Mouse (Mus musculus): ENCODE measurements at regions not wholly inside any gene's neighbourhood (a gene's known extent, or its start where the extent isn't known, plus 50 kb on each side); places are given as distances from the start of the nearest gene placed in this dataset.
"Not testable (repeated sequence)": the region's sequence is repeated elsewhere in the genome, so short reads cannot be mapped to it uniquely, and the experiment has no call there.

DNA sequence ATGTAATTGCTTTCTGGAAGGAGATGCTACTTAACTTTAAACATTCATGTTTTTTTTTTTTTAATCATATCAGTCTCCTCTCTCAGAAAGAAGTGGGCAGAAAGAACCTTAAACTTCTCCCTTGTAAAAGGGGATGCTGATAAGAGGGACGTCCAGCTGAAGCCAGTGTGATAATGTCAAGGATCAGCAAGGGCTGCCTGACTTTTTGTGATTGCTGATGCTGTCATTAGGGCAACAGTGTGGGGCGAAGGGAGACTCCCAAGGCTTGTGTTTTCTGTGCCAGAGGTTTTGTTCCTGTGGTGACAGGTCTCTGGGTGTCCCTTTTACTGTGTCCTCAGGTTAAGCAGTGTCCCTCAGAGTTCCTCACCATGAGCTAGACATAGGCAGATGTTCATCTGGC is 61.8 kb upstream of the Prkar2b start:
- DNase-seq: peak; percentile 67

- not testable (repeated sequence) for DNase-seq
These were observed 60.9 kb upstream of the Prkar2b start for GRCm38 (mm10) chr12:32122007-32122406.

DNA sequence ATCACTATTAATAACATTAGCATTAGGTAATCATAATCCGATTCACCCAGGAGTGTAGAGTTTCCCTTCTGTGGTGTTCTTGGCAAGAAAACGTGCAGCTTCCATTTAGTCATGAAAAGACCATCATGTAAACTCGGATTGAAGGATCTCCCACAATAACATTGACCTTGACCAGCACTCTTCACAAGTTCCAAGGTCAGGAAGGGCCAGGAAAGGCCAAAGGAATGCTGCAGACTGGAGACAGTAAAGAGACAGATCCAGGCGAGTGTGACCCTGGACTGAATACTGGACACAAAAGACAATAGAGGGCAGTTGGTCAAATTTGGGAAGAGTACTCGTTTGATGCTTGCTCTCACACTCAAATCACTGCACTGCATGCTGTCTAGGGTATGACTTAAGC is 51.6 kb upstream of the Prkar2b start:
- peak; percentile 49 for DNase-seq

DNA sequence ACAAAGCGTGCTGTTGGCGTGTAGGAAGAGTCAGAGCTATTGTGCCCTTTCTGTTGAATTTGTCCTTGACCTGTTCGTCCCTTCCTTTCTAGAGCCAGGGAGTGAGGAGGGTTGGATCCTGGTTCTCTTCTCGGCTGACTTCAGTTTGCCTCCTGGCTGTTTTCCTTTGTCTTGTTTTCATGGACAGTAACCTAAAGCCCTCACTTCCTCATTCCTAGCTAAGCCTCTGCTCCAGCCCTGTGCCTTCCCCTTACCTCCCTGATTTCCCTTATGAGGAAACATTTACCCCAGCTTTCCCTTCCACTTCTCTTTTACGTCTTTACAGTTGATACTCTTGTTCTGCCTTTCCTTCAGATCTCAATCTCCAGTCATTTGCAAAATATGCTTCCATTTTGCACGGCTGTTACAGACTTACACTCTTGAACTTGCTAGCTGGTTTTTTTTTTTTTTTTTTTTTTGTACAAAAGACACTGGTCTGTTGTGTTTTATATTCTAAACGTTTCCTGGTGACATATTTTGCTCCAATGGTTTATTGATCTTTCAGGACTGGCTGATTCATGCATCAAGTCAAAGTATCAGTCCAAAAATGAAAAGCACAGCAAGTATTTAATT is 50.5 kb upstream of the Prkar2b start:
- no peak for DNase-seq

GRCm38 (mm10) chr12:32110903-32111302 is 49.8 kb upstream of the Prkar2b start:
- peak; percentile 67 for DNase-seq

Measured in adrenal gland, adult 2 months (tissue).